Mouse (Mus musculus) yolk sac, embryonic 10.5 days (tissue): ENCODE results near the gene Dse.

Source experiments
- DNase-seq: peaks from one replicate; pipeline ENCODE4 v3.0.0-alpha.2; 2017; ENCODE audit warnings: low spot score

Dse gene

GRCm38 (mm10) chr10:34198574-34198973 lies 8.9 kb downstream of the Dse start:
- DNase-seq: no peak

- DNase-seq: peak; percentile 26
These were observed 9.5 kb downstream of the Dse start for GRCm38 (mm10) chr10:34198061-34198460.

GRCm38 (mm10) chr10:34197269-34197668 lies 10.2 kb downstream of the Dse start:
- DNase-seq: no peak

GRCm38 (mm10) chr10:34194957-34195356 lies 12.6 kb downstream of the Dse start:
- no peak for DNase-seq

- no peak for DNase-seq
These were observed 13.0 kb downstream of the Dse start for GRCm38 (mm10) chr10:34194503-34194902.

GRCm38 (mm10) chr10:34186571-34187260 lies 20.8 kb downstream of the Dse start:
- DNase-seq: peak; percentile 12

GRCm38 (mm10) chr10:34185556-34185955 lies 22.0 kb downstream of the Dse start:
- DNase-seq: no peak

- no peak for DNase-seq
These were observed 22.6 kb downstream of the Dse start for GRCm38 (mm10) chr10:34184956-34185355.

GRCm38 (mm10) chr10:34183731-34184130 lies 23.8 kb downstream of the Dse start:
- no peak for DNase-seq

GRCm38 (mm10) chr10:34175870-34176606 lies 31.5 kb downstream of the Dse start:
- DNase-seq: no peak

- DNase-seq: no peak
These were observed 34.7 kb downstream of the Dse start for GRCm38 (mm10) chr10:34172663-34173282.

- DNase-seq: no peak
These were observed 35.9 kb downstream of the Dse start for GRCm38 (mm10) chr10:34171660-34172059.

GRCm38 (mm10) chr10:34171191-34171590 lies 36.3 kb downstream of the Dse start:
- DNase-seq: no peak

- no peak for DNase-seq
These were observed 40.5 kb downstream of the Dse start for GRCm38 (mm10) chr10:34166971-34167370.

GRCm38 (mm10) chr10:34155796-34156554 lies 51.5 kb downstream of the Dse start:
- DNase-seq: no peak

- DNase-seq: no peak
These were observed 55.7 kb downstream of the Dse start for GRCm38 (mm10) chr10:34151827-34152226.

- no peak for DNase-seq
These were observed 57.1 kb downstream of the Dse start for GRCm38 (mm10) chr10:34150454-34150853.

- no peak for DNase-seq
These were observed 57.7 kb downstream of the Dse start for GRCm38 (mm10) chr10:34149772-34150171.

GRCm38 (mm10) chr10:34141693-34142092 lies 65.8 kb downstream of the Dse start:
- DNase-seq: no peak

- DNase-seq: no peak
These were observed 67.7 kb downstream of the Dse start for GRCm38 (mm10) chr10:34139768-34140167.

- DNase-seq: peak; percentile 22
These were observed 69.5 kb downstream of the Dse start for GRCm38 (mm10) chr10:34138027-34138426.

GRCm38 (mm10) chr10:34136432-34136831 lies 71.1 kb downstream of the Dse start:
- DNase-seq: no peak
